Mouse (Mus musculus) urinary bladder, postnatal 4 days (tissue): ENCODE data around the gene Serpina3n.
"Not testable (repeated sequence)": the region's sequence is repeated elsewhere in the genome, so short reads cannot be mapped to it uniquely, and the experiment has no call there.

Source experiments
- DNase-seq, 2 experiments: peaks; one replicate each; pipeline ENCODE4 v3.0.0; 2021 to 2022; ENCODE audit warnings: low spot score in 2 of 2

Gene Serpina3n

GRCm38 (mm10) chr12:104406454-104406885 is at the start of gene Serpina3n:
Gene Serpina3n, plus strand, starts transcription at chr12:104406729.
- DNase-seq = no peak

DNA sequence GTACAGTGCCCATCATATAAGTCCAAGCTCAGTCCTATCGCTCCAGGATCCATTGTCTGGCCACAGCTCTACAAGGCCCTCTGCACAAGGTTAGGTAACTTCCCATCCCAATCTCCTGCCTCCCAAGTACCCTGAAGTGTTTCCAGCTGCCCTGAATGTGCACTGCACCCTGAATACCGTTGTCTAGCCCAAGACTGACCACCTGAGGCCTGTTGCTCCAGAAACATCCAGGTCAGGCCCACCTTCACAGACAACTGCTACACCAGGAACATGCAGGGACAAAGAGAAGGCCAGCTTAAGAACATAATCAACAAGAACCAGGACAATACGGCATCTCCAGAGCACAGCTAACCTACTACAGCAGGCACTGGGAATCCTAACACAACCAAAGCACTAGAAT is 36.5 kb upstream of the Serpina3n start:
- DNase-seq = no peak

DNA sequence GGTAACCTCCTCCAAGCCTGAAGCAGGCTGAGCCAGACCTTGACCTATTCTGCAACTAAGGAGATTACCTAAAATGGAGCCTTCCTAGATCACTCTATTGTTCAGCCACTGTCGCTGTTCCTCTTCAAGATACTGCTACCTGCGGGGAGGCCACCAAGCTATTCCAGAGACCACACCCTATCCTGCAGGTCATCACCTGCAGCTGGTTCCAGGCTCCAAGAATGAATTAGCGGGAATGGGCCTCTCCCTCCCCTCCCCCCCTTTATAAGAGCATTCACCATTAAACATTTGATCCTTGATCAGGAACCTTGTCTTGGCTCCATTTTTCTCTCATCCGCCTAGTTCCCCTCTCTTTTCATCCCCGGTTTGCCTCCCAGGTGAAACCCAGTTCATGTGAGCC is 29.4 kb upstream of the Serpina3n start:
- not testable (repeated sequence) for DNase-seq

DNA sequence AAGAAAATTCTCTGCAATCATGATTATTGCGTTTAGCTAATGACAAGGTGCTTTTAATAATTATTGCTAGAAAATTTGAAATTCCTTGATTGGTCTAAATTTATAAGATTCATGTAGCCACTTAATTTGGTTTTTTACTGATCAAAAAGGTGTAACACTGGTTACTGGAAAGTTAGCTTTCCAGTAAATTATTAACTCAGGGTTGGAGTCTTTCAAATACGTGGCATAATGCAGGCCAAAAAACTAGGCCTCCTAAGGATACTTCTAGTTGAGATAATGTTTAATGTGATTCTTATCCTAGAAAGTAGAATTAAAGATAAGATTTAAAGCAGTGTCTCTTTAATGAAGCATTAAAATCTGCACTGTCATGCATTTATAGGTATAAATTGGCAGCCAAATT is 28.2 kb upstream of the Serpina3n start:
- not testable (repeated sequence) for DNase-seq

DNA sequence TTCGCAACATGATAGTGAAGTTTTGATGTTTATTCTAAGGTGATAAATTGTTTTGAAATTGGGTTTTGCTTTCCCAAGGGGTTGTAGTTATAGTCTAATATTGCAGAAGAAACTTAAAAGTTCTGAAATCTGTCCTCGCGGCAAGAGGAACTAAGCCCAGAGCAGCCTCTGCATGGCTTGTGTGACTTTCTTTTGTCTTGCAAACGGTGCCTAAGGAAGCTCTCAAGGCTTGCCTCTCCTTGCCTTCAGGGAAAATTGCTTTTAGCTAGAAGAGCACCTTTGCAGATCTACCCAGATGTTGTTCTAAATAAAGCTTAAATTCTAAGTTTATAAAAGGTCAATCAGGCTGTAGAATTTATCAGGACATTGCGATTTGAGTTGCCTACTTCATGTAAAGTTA is 27.7 kb upstream of the Serpina3n start:
- DNase-seq = not testable (repeated sequence)

DNA sequence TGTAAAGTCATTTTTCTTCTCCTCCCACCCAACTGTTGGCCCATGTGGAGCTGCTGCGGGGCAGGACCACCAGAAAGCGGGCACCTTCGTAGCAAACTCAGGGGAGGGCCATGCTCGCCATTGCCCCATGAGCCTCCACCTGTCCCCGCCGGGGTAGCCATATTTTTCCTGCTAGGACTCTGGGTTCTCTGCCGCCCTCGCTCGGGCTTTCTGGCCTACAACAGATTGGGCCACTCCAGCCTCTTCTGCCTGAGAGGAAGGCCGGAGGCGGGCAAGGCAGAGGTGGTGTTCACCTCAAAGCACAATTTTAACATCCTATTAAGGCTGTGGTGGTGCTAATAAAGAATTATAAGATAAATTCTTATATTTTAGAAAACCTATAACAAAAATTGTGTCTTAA is 26.7 kb upstream of the Serpina3n start:
- no peak for DNase-seq

GRCm38 (mm10) chr12:104381071-104381604 is 25.4 kb upstream of the Serpina3n start:
- not testable (repeated sequence) for DNase-seq

- DNase-seq = not testable (repeated sequence)
Observed at GRCm38 (mm10) chr12:104385987-104386386, 20.5 kb upstream of the Serpina3n start.

DNA sequence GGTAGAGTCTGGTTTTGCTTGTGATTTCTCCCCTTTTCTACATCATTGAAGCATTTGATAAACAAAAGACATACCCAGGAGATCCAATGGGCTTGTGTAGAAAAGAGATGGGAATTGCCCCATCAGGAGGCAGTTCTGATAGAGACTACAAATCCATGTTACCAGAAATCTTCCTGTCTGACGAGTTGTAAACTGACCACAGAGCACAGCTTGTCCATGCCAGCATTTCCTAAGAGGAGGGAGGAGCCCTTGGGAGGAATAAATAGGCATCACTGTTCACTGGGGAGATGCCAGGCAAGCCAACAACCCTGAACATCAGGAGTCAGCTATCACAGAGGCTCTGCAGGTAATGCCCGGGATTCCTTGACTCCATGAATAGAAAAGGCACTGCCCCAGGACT is 19.7 kb upstream of the Serpina3n start:
- DNase-seq = not testable (repeated sequence)

DNA sequence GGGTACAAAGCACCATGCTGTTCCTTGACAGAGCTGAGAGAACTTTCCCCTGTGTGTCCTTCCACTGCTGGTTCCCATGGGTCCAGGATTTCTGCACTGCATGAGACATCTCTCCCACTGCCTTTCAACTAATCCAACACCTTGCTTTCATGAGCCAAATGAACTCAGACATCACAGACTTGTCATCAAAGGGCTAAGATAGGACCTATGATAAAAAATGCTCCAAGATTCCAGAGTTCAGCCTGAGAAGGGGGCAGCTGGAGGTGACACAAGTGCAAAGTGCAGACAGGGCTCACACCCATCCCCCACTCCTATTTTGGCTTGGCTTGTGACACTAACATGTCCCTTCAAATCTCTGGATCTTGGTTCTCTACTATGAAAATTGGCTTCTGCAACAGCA is 18.1 kb upstream of the Serpina3n start:
- DNase-seq = no peak

- not testable (repeated sequence) for DNase-seq
Observed at GRCm38 (mm10) chr12:104391057-104391456, 15.5 kb upstream of the Serpina3n start.

GRCm38 (mm10) chr12:104403968-104404367 is 2.6 kb upstream of the Serpina3n start:
- no peak for DNase-seq

- DNase-seq = no peak
Observed at GRCm38 (mm10) chr12:104412507-104412906, 6.0 kb downstream of the Serpina3n start.

DNA sequence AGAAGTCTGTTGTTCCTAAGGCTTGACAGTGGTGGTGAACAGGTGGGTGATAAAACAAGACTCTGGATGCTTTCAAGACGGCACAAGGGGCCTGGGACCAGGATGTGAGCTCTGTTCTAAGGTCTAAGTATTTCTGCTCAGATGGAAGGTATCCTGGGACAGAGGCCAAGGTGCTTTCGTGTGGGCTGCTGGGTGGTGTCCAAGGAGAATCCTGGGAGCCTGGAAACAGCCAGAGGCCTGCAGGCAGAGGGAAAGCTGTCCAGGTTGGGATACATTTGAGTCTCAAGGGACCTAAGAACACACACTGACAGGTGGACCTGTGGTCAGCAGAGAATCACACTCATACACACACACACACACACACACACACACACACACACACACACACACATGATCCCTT is 8.0 kb downstream of the Serpina3n start:
- no peak for DNase-seq

GRCm38 (mm10) chr12:104415625-104416315 is 9.2 kb downstream of the Serpina3n start:
- DNase-seq = peak in 1 of 2 experiments; percentile 26

GRCm38 (mm10) chr12:104418340-104419135 is 12.0 kb downstream of the Serpina3n start:
- DNase-seq = peak; percentile 73 to 89

DNA sequence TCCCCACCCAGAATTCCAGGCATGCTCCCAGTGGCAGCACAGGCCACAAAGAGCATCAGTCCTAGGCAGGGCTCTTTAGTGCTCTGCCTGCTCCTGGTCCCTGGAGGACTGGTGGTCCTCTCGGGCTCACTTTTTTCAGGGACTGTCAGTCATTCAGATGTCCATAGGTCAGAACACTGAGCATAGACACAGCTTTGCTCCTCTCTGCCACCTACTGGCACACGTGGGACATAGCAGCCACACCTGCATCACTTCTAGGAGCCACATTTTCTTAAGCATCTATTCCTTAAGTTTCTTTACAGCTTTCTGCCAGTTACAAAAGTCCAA is 12.6 kb downstream of the Serpina3n start:
- DNase-seq = no peak

GRCm38 (mm10) chr12:104422615-104423392 is 16.3 kb downstream of the Serpina3n start:
- no peak for DNase-seq

DNA sequence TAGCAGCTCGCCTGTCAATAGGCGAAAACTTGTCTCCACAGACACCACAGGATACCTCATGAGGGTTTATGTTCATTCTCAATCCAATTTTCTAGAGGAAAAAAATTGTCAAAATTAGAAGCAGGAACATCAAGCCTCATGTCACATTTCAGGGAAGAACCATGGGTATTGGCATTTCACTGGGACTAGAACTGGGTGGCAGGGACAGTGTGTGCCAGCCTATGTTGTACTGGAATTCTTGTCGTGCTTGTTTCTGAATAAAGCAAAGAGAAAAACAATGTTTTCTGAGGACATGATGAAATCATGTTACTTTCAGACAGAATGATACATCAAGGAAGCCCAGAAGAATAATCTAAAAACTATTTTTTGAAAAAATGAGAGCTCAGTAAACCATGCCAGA is 19.1 kb downstream of the Serpina3n start:
- no peak for DNase-seq

- no peak for DNase-seq
Observed at GRCm38 (mm10) chr12:104426915-104427314, 20.4 kb downstream of the Serpina3n start.

DNA sequence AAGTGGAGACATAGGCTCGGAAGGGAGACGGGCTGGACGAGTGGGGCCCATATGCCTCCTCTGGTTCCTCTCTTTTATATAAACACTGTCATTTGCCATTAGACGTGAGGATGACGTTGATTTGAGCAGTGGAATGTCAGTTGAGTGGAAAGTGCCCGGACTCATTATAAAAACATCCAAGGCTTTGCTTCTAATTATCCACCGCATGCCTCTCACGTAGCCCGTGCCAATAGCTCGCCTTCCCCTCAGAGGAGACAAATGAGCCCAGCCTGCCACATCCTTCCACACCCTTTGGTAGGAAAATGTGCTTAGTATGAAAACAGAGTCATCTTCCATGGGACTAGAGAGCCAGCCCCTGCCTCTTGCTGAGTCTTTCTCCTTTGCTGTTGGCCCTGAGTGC is 24.8 kb downstream of the Serpina3n start:
- no peak for DNase-seq

- no peak for DNase-seq
Observed at GRCm38 (mm10) chr12:104433214-104433613, 26.7 kb downstream of the Serpina3n start.
